Mouse (Mus musculus): ENCODE measurements around the gene Acot2. TPM values are rescaled to one million over a fixed set of nuclear protein-coding genes. Genes with fewer than 3 reads are reported as not detected.
A peak's percentile ranks its signal among the peaks of the same experiment; 100 is the strongest.
"Not testable (repeated sequence)": the region's sequence is repeated elsewhere in the genome, so short reads cannot be mapped to it uniquely, and the experiment has no call there.

The Acot2 gene
- polyA plus RNA-seq, 1 experiment from 2014 or later, result 15.1 TPM

DNA sequence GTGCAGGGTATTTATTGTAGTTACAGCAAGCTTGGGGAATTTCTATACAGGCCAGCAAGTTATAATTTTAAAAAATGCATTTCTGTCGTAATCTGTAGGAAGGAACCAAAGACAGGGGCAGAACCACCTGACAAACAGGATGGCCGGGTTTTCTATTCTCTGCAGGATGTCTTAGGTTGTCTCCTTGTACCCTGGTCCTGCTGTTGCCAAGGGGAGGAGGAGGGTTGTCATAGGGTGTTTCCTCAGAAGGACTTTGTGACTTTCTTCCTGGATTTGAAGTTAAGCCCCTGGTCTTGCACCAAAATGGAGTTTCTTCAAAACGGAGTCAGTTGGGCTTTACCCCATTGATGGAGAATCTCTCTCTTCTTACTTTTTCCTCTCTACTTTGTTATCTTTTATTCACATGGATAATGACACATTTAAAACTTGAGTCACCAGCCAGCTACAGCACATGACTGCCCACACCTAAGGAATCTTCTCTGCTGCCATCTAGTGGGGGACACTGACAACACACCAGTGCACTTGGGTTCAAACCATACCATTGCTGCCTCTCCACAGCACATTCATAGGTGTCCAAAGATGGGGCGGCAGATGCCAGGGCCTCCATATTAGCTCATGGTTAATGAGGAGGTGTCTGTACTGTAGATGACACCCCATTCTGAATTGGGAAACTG, 43.1 kb downstream of the Acot2 start:
- Histone ChIP-seq H3K36me3 (no peaks in the 10 kb centered on the region), H3K4me1 (no peaks in the 10 kb centered on the region), H3K4me3 (no peak overlapping the region), H3K27ac (no peak overlapping the region), H3K27me3 (ENCODE audit: low read depth, poor library complexity, severe bottlenecking) (no peaks in the 10 kb centered on the region), H3K9me3 (replicated peaks) (no peaks in the 10 kb centered on the region)
- WGBS, result 71% methylated on average over 4 of the region's 4 CpGs
- DNase-seq (ENCODE audit: low spot score), result peak; percentile 69

DNA sequence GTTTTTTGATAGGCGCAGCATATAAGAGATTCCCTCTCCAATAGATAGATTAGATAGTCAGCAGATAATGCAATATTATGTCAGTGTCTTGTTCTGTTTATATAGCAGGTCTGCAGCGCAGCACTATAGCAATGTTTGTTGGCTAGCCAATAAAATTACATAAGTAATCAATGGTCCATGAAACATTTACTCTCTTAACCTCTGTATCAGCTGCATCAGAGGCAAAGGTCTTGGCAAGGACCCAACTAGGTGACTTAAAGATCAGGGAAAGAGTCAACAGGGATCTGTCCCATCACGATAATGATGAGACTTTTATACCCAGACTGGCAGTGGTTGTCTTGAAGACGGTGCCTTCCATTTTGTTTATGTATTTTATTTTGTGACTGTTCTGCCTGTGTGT, 45.2 kb downstream of the Acot2 start:
- Histone ChIP-seq H3K9me3 (replicated peaks) (no peaks in the 10 kb centered on the region), H3K27me3 (ENCODE audit: low read depth, poor library complexity, severe bottlenecking) (no peaks in the 10 kb centered on the region), H3K4me1 (peaks cover 5% of the 10 kb centered on the region; the same call in 1 of the 2 replicates), H3K36me3 (no peaks in the 10 kb centered on the region), H3K4me3 (no peak overlapping the region), H3K27ac (no peak overlapping the region)
- no peak for DNase-seq (ENCODE audit: low spot score)
- 95% methylated on average over 4 of the region's 4 CpGs for WGBS

DNA sequence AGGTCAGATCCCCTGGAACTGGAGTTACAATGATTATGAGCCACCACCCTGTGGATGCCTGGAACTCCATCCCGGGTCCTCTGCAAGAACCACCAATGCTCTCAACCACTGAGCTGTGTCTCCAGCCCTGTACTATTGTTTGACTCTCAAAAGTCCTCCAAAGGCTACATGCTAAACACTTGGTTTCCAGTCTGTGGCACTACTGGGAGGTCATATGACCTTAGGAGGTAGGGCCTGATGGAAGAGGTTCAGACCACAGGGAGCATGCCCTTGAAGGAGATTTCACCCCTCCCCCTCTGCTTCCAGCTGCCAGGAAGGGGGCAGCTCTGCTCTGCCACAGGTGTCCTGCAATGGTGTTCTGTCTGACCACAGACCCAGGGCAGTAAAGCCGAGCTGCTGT, 45.6 kb downstream of the Acot2 start:
- not testable (repeated sequence) for H3K27me3 ChIP-seq (ENCODE audit: low read depth, poor library complexity, severe bottlenecking); H3K27ac ChIP-seq; H3K36me3 ChIP-seq; H3K9me3 ChIP-seq (replicated peaks); DNase-seq (ENCODE audit: low spot score); H3K4me3 ChIP-seq; H3K4me1 ChIP-seq
- WGBS, result 81% methylated on average over 2 of the region's 2 CpGs

DNA sequence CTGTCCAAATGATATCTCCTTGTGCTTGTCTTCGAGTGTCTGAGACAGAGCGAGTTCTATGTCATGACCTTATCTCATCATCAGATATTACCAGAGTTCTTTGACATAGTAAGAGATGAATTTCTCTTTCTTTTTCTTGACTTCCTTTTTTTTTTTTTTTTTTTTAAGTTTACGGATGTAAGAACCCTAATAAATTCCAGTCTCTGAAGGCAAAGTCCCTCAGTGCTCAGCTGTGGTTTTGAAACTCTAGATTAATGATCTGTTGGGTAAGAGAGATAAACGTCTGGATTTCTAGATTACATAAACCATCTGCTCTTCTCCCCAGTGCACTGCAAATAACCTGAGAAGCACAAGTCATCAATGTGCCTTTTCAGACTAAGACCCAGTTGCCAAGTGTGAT, 46.4 kb downstream of the Acot2 start:
- Histone ChIP-seq H3K9me3 (replicated peaks) (no peaks in the 10 kb centered on the region), H3K27ac (no peak overlapping the region), H3K4me3 (no peak overlapping the region), H3K36me3 (no peaks in the 10 kb centered on the region), H3K4me1 (peaks cover 9% of the 10 kb centered on the region), H3K27me3 (ENCODE audit: low read depth, poor library complexity, severe bottlenecking) (no peaks in the 10 kb centered on the region)
- no peak for DNase-seq (ENCODE audit: low spot score)
- 63% methylated on average over 4 of the region's 4 CpGs for WGBS

DNA sequence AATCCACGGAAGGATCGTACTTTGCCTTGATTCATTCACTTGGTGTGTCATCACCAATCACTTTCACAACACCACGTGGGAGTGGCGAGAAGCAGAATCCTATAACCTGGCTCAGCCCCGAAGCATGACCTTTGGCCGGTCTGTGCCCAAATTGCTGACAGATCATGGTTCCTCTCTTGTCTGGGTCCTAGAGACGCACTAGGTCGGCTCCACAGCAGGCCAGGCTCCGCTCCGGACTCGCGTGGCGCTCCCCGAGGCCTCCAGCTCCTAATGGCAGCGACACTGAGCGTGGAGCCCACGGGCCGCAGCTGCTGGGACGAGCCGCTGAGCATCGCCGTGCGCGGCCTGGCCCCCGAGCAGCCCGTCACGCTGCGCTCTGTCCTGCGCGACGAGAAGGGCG, 50.6 kb downstream of the Acot2 start, which contains the start of gene Acot4:
Acot4 (plus strand) TSS at position 139 of the 400 bp plus-strand sequence.
- H3K4me3 ChIP-seq, result peak within 1 kb of the TSS; percentile 53
- peak; percentile 46 for DNase-seq (ENCODE audit: low spot score)
- not testable (repeated sequence) for H3K9me3 ChIP-seq (replicated peaks); H3K36me3 ChIP-seq; H3K27me3 ChIP-seq (ENCODE audit: low read depth, poor library complexity, severe bottlenecking); H3K4me1 ChIP-seq
- peak within 1 kb of the TSS; percentile 61 for H3K27ac ChIP-seq
- WGBS, result 6% methylated on average over 32 of the region's 32 CpGs

DNA sequence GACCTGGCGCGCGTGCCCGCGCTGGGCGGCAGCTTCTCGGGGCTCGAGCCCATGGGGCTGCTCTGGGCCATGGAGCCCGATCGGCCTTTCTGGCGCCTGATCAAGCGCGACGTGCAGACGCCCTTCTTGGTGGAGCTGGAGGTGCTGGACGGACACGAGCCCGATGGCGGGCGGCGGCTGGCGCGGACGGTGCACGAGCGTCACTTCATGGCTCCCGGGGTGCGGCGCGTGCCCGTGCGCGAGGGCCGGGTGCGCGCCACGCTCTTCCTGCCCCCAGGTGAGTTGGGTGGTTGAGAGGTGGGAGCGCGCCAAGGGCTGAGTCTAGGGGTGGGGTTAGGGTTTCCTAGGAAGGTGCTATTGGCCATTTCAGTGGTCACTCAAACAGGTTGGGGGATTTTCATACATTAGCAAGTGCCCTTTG, 51.0 kb downstream of the Acot2 start, which contains the start of gene Gm49366:
Gm49366 (plus strand) TSS at position 245 of the 421 bp plus-strand sequence.
- not testable (repeated sequence) for H3K27me3 ChIP-seq (ENCODE audit: low read depth, poor library complexity, severe bottlenecking); H3K4me1 ChIP-seq; H3K36me3 ChIP-seq; H3K9me3 ChIP-seq (replicated peaks)
- DNase-seq (ENCODE audit: low spot score), result peak; percentile 54
- H3K4me3 ChIP-seq, result peak within 1 kb of the TSS; percentile 53
- WGBS, result 5% methylated on average over 39 of the region's 39 CpGs
- peak within 1 kb of the TSS; percentile 61 for H3K27ac ChIP-seq

DNA sequence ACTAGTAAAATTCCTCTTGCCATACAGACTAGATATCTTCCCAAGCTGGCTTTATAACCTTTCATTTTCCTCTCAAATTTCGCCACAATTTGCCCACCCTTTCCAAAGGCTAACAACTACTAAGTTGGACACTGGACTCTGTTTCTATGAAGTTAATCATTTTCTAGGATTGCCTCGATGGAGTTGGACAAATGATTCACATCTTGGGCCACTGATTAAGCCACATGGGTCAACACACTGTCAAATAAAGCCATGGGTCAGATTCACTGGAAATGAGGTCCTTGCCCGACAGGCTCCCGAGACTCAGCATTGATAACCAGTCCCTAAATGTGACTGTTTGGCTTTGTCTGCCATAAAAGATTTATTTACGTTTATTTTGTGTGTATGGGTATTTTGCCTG, 54.6 kb downstream of the Acot2 start:
- Histone ChIP-seq H3K27ac (no peak overlapping the region), H3K27me3 (ENCODE audit: low read depth, poor library complexity, severe bottlenecking) (no peaks in the 10 kb centered on the region), H3K9me3 (replicated peaks) (0 out of 2 replicates have a peak, but pooled peaks cover 3% of the 10 kb centered on the region), H3K36me3 (no peaks in the 10 kb centered on the region), H3K4me1 (peaks cover 9% of the 10 kb centered on the region), H3K4me3 (no peak overlapping the region)
- WGBS, result 89% methylated on average over 5 of the region's 5 CpGs
- DNase-seq (ENCODE audit: low spot score), result no peak

Other genes with a start within 250 kb of the Acot2 start
- 0.11 TPM in 2 replicates for gene Papln, start 224.2 kb upstream of the Acot2 start, polyA plus RNA-seq (2016; fragmentation: Nextera tagmentation; extraction: Ambion mirVana)
- gene Numb, start 65.9 kb upstream of the Acot2 start, polyA plus RNA-seq (2016; fragmentation: Nextera tagmentation; extraction: Ambion mirVana), result 32.7 and 37.4 TPM in 2 replicates
- gene Riox1, start 37.3 kb upstream of the Acot2 start, polyA plus RNA-seq (2016; fragmentation: Nextera tagmentation; extraction: Ambion mirVana), result 18.5 and 21.9 TPM in 2 replicates
- gene Heatr4, start 3.0 kb upstream of the Acot2 start, polyA plus RNA-seq (2016; fragmentation: Nextera tagmentation; extraction: Ambion mirVana), result not detected in 2 replicates
- 20.9 and 27.7 TPM in 2 replicates for gene Acot1, start 21.6 kb downstream of the Acot2 start, polyA plus RNA-seq (2016; fragmentation: Nextera tagmentation; extraction: Ambion mirVana)
- 0.15 and 0.16 TPM in 2 replicates for gene Acot4, start 50.5 kb downstream of the Acot2 start, polyA plus RNA-seq (2016; fragmentation: Nextera tagmentation; extraction: Ambion mirVana)
- gene Gm49366, start 51.1 kb downstream of the Acot2 start, polyA plus RNA-seq (2016; fragmentation: Nextera tagmentation; extraction: Ambion mirVana), result not detected in 2 replicates
- gene Acot3, start 64.3 kb downstream of the Acot2 start, polyA plus RNA-seq (2016; fragmentation: Nextera tagmentation; extraction: Ambion mirVana), result 0.26 and 0.28 TPM in 2 replicates
- not detected in 2 replicates for gene Acot5, start 81.5 kb downstream of the Acot2 start, polyA plus RNA-seq (2016; fragmentation: Nextera tagmentation; extraction: Ambion mirVana)
- 0.48 and 0.73 TPM in 2 replicates for gene Acot6, start 112.8 kb downstream of the Acot2 start, polyA plus RNA-seq (2016; fragmentation: Nextera tagmentation; extraction: Ambion mirVana)
- 3.7 and 4.9 TPM in 2 replicates for gene Dnal1, start 126.5 kb downstream of the Acot2 start, polyA plus RNA-seq (2016; fragmentation: Nextera tagmentation; extraction: Ambion mirVana)
- 1.2 TPM in 2 replicates for gene Pnma1, start 160.6 kb downstream of the Acot2 start, polyA plus RNA-seq (2016; fragmentation: Nextera tagmentation; extraction: Ambion mirVana)
- 9.2 and 10.7 TPM in 2 replicates for gene Elmsan1, start 231.0 kb downstream of the Acot2 start, polyA plus RNA-seq (2016; fragmentation: Nextera tagmentation; extraction: Ambion mirVana)

Data from limb, embryonic 10.5 days (tissue).